Mouse (Mus musculus) urinary bladder, postnatal 14 days (tissue): Measurements from ENCODE around the gene Trmt1.

Experiments used
- DNase-seq: peaks from one replicate; pipeline ENCODE4 v3.0.0; 2021; ENCODE audit warnings: low spot score

Trmt1 gene

GRCm38 (mm10) chr8:84709931-84710330 lies 23.8 kb downstream of the Trmt1 start:
- no peak for DNase-seq

GRCm38 (mm10) chr8:84711312-84711711 lies 25.2 kb downstream of the Trmt1 start:
- no peak for DNase-seq

GRCm38 (mm10) chr8:84711933-84712758 lies 26.0 kb downstream of the Trmt1 start:
- DNase-seq = peak; percentile 42

- DNase-seq = peak; percentile 39
Observed at GRCm38 (mm10) chr8:84712759-84713120, 26.6 kb downstream of the Trmt1 start.

GRCm38 (mm10) chr8:84713381-84713780 lies 27.3 kb downstream of the Trmt1 start:
- no peak for DNase-seq

- no peak for DNase-seq
Observed at GRCm38 (mm10) chr8:84714161-84714560, 28.1 kb downstream of the Trmt1 start.

GRCm38 (mm10) chr8:84715893-84716468 lies 29.9 kb downstream of the Trmt1 start:
- no peak for DNase-seq

- no peak for DNase-seq
Observed at GRCm38 (mm10) chr8:84716790-84717189, 30.7 kb downstream of the Trmt1 start.

GRCm38 (mm10) chr8:84718476-84718875 lies 32.4 kb downstream of the Trmt1 start:
- DNase-seq = no peak

- DNase-seq = no peak
Observed at GRCm38 (mm10) chr8:84718959-84719690, 33.0 kb downstream of the Trmt1 start.

- no peak for DNase-seq
Observed at GRCm38 (mm10) chr8:84722530-84722849, 36.4 kb downstream of the Trmt1 start.

GRCm38 (mm10) chr8:84722850-84723570 lies 36.9 kb downstream of the Trmt1 start, which contains the start of gene G430095P16Rik:
Gene G430095P16Rik (plus strand): TSS chr8:84723007.
- peak; percentile 89 for DNase-seq

GRCm38 (mm10) chr8:84723571-84723900 lies 37.4 kb downstream of the Trmt1 start:
- peak; percentile 29 for DNase-seq

- no peak for DNase-seq
Observed at GRCm38 (mm10) chr8:84724683-84725082, 38.6 kb downstream of the Trmt1 start.

GRCm38 (mm10) chr8:84725246-84725940 lies 39.3 kb downstream of the Trmt1 start:
- no peak for DNase-seq

- peak; percentile 31 for DNase-seq
Observed at GRCm38 (mm10) chr8:84725941-84726259, 39.8 kb downstream of the Trmt1 start.

- no peak for DNase-seq
Observed at GRCm38 (mm10) chr8:84728474-84728873, 42.4 kb downstream of the Trmt1 start.

- DNase-seq = no peak
Observed at GRCm38 (mm10) chr8:84729921-84730362, 43.8 kb downstream of the Trmt1 start.

GRCm38 (mm10) chr8:84730541-84731370 lies 44.6 kb downstream of the Trmt1 start:
- peak; percentile 40 for DNase-seq

- no peak for DNase-seq
Observed at GRCm38 (mm10) chr8:84731371-84732177, 45.5 kb downstream of the Trmt1 start.
